Mouse (Mus musculus) activated CD4-positive, CD25-positive, alpha-beta regulatory T cell (primary cell): ENCODE measurements around the gene Vkorc1. TPM values are rescaled to one million over a fixed set of nuclear protein-coding genes. Genes with fewer than 3 reads are reported as not detected.

Source experiments
- polyA plus RNA-seq, 2 experiments: library from polyadenylated mRNA; unstranded; fragments of 100-300 nt; shearing (Covaris generic); gene quantifications; one replicate each; pipeline ENCODE4 v1.2.1; 2017

Gene Vkorc1
- 10 to 100 TPM; 19.6 to 26.5 TPM for polyA plus RNA-seq

DNA sequence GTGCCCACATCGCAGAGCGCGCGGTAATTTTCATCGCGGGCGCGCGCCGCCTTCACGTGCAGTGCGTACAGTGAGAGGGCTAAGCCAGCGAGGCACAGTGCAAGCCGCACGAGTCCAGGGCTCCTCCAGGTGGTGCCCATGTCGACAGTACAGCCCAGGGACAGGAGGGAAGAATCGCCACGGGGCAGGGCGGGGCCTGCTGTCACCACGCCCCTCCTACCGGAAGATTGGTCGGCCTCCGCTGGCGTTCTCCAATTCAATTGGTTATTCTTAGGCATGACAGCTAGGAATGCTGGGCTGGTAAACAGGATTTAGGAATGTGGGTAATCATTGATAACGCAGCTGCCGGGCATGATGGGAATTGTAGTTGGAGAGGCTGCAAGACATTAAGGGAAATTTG lies at the start of gene Vkorc1, which contains the start of gene Gm21974:
Gene Vkorc1 (minus strand): TSS at position 176 of the 400 bp plus-strand sequence.
Gene Gm21974 (minus strand): TSS at position 13 of the 400 bp plus-strand sequence.

DNA sequence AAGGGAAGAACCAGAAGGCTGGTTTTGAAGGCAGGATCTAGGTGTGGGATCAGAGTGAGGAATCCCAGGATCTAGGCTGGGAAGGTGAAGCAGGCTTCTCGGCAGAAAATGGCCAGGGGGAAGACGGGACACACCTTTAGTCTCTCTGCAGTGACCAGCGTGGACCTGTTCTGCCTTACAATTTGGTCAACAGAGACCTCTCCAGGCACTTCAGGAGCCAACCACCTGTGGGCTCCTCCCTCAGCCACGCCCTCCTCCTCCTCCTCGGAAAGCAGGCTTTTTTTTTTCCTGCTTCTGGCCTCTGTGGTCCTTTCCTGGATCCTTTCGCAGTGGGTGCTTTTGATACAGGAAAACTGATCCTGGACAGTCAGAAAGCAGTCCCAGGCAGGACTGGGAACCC lies 34.5 kb upstream of the Vkorc1 start, which contains the start of gene Prss8:
Gene Prss8 (minus strand): TSS at position 182 of the 400 bp plus-strand sequence.

DNA sequence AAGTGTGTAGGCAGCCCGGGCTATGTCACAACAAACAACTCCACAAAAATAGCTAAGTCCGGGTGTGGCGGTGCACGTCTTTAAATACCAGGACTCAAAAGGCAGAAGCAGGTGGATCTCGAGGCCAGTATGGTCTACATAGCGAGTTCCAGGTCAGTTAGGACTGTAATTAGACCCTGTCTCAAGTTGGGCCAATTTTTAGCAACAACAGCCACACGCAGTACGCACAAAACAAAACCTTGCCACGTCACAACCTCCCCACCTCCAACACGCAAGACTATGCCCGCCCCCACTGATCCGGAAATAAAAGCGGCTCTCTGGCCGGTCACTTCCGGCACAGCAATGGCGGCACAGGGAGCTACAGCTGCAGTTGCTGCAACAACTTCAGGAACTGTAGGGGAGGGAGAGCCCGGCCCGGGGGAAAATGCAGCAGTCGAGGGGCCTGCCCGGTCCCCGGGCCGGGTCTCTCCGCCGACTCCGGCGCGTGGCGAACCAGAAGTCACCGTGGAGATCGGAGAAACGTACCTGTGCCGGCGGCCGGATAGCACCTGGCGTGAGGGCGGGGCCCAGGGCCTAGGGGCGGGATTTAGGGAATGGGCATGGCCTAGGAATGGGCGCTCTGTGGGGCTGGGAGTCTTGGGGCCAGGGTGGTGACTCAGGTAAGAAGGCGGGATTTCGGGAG lies 16.9 kb upstream of the Vkorc1 start, which contains the start of gene Kat8:
Gene Kat8 (plus strand): TSS at position 327 of the 682 bp plus-strand sequence.

DNA sequence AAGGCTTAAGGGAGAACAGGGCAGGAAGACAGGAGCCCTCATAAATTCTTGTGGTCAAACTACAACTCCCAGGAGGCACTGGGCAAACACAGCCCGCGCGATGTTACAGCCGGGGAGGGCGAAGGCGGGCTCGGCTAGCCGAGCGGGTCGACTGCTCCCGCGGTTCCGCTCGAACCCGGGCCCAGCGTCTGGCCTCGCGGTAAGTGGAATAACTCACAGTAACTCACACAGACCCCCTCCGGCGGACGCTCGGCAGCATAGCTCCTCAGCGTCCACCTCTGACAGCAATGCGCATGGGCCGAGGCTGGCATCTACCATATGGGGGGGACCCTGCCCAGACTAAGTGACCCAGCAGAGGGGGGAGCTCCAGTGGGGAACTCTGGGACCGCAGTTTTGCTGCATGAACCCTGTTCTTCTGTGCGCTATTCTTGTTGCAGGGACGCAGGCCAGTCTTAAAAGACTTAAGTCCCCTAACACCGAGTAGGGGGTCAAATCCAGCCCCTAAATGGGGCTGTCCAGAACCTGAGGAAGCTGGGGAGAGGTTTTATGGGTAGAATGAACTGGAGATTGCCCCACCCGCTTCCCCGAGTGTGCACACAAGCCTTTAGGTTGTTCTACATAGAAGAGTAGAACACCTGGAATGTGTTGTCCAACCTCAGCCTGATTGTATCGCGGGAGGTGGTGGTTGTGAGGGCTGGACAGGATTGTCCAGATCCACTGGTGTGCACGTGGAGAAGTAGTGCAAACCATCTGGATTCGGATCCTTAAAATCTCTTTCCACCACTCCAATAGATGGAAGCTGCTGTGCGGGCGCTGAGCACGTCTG lies 8.8 kb upstream of the Vkorc1 start, which contains the start of gene Bckdk:
Gene Bckdk (plus strand): TSS at position 112 of the 826 bp plus-strand sequence.

DNA sequence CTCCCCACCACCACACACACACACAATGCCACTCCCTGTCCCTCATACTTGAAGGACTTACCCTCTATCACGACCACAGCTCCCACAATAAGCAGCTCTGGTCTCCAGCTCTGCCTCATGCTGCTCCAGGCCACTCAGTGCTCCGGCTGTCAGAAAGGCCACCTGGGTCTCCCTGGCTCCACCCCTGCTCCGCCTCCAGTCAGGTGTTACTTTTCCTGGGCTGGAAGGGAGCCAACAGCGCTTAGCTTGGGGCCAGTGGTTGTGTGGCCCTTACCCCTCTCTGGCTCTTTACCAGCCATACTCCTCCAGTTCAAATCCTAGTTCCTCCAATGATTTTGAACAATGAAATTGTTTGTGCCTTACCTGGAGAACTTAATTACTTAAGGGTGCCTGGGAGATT lies 4.6 kb downstream of the Vkorc1 start, which contains the start of gene Prss53:
Gene Prss53 (minus strand): TSS at position 173 of the 400 bp plus-strand sequence.

DNA sequence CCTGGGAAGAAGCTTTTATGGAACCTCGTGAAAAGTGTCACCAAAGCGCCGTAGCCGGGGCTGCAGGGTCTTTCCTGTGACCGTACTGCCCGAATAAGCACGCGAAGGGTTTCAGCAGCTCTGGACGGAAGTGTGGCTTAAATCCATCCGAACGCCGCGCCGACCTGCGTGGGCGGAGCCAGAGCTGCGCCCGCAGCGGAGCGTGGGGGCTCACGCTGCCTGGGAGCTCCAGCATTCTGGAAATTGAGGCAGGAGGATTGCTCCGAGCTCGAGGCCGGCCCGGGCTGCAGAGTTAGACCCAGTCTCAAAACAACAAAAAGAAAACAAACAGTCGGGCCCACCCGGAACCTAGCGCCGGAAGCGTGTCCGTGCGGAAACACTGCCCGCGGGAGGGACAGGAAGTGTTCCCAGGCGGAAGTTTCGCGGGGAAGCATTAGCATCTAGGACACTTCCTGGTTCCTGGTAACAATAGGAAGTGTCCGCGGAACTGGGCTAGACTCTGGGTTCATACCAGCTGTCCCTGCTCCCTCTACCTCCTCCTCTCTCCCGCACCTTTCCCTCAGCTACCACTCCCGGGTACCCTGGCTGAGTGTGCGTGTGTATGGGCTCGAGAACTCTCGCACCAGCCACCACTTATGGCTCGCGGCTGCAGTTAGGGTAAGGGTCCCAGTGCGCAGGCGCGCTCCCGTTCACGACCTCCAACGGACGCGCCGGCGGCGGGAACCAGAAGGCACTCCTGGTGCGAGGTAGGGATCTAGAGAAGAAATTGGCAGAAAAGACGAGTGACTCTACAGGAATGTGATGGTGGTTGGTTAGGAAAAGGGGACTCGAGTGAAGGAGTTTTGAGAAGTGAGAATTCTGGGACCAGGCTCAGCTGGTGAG lies 18.7 kb downstream of the Vkorc1 start, which contains the start of gene Zfp668:
Gene Zfp668 (minus strand): TSS at position 362 of the 882 bp plus-strand sequence.

DNA sequence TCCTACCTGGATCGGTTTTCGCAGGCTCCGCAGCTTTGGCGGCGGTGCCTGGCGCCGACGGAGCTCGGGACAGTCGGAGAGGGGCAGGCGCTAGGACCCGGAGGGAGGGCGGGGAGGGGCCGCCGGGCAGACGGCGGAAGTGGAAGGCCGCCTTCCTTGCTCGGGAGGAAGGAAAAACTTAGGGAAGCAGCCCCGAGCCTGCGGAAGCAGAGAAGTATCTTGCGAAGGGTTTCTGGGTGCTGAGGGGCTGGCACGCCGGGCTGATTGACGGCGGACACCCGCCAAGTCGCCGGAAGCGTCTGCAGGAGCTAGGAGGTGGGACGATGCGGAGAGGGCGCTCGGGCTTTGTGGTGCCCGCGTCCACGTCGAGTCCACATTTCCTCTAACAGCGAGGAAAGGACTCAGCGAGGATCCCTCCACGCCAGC lies 19.4 kb downstream of the Vkorc1 start, which contains the start of gene Zfp646:
Gene Zfp646 (plus strand): TSS at position 181 of the 426 bp plus-strand sequence.

Other genes with a start within 250 kb of the Vkorc1 start
- 10 to 100 TPM; 71.9 to 74.6 TPM for gene Bcl7c, start 186.7 kb downstream of the Vkorc1 start, polyA plus RNA-seq
- gene Ctf1, start 182.9 kb downstream of the Vkorc1 start, polyA plus RNA-seq, result not detected
- not detected for gene Ctf2, start 163.5 kb downstream of the Vkorc1 start, polyA plus RNA-seq
- gene Fbxl19, start 151.1 kb downstream of the Vkorc1 start, polyA plus RNA-seq, result 1 to 10 TPM in 1 of 2 experiments, under 1 TPM in 1; 0.74 to 1.4 TPM
- gene Orai3, start 125.8 kb downstream of the Vkorc1 start, polyA plus RNA-seq, result 10 to 100 TPM; 22.3 to 32.9 TPM
- 1 to 10 TPM; 4.1 to 4.4 TPM for gene Setd1a, start 118.9 kb downstream of the Vkorc1 start, polyA plus RNA-seq
- gene Gm49388, start 110.0 kb downstream of the Vkorc1 start, polyA plus RNA-seq, result not detected
- gene Hsd3b7, start 95.0 kb downstream of the Vkorc1 start, polyA plus RNA-seq, result 1 to 10 TPM; 1.5 to 6.4 TPM
- 100 to 1,000 TPM; 114 to 120 TPM for gene Stx4a, start 71.3 kb downstream of the Vkorc1 start, polyA plus RNA-seq
- not detected for gene Stx1b, start 71.1 kb downstream of the Vkorc1 start, polyA plus RNA-seq
- gene Zfp646, start 19.4 kb downstream of the Vkorc1 start, polyA plus RNA-seq, result 10 to 100 TPM; 18.2 to 41.6 TPM
- gene Zfp668, start 18.8 kb downstream of the Vkorc1 start, polyA plus RNA-seq, result 10 to 100 TPM; 17.6 to 20.2 TPM
- under 1 TPM in 1 of 2 experiments, not detected in 1; 0.30 TPM for gene Prss53, start 4.6 kb downstream of the Vkorc1 start, polyA plus RNA-seq
- not detected for gene Gm21974, start 163 bp downstream of the Vkorc1 start, polyA plus RNA-seq
- 10 to 100 TPM; 58.4 to 67.7 TPM for gene Bckdk, start 8.5 kb upstream of the Vkorc1 start, polyA plus RNA-seq
- gene Kat8, start 16.9 kb upstream of the Vkorc1 start, polyA plus RNA-seq, result 10 to 100 TPM; 38.6 to 42.8 TPM
- gene Prss8, start 34.5 kb upstream of the Vkorc1 start, polyA plus RNA-seq, result under 1 TPM in 1 of 2 experiments, not detected in 1; 0.23 TPM
- gene Prss36, start 51.1 kb upstream of the Vkorc1 start, polyA plus RNA-seq, result 1 to 10 TPM; 2.3 to 3.3 TPM
- 100 to 1,000 TPM; 116 to 146 TPM for gene Fus, start 71.8 kb upstream of the Vkorc1 start, polyA plus RNA-seq
- gene Pycard, start 98.2 kb upstream of the Vkorc1 start, polyA plus RNA-seq, result 100 to 1,000 TPM; 420 to 581 TPM
- under 1 TPM in 1 of 2 experiments, not detected in 1; 0.16 TPM for gene Trim72, start 108.3 kb upstream of the Vkorc1 start, polyA plus RNA-seq
- gene Itgam, start 167.0 kb upstream of the Vkorc1 start, polyA plus RNA-seq, result 1 to 10 TPM in 1 of 2 experiments, under 1 TPM in 1; 0.98 to 5.7 TPM
- under 1 TPM in 1 of 2 experiments, not detected in 1; 0.64 TPM for gene Gm49368, start 167.1 kb upstream of the Vkorc1 start, polyA plus RNA-seq
- 1 to 10 TPM in 1 of 2 experiments, not detected in 1; 1.1 TPM for gene Itgax, start 233.9 kb upstream of the Vkorc1 start, polyA plus RNA-seq